Mouse (Mus musculus): ENCODE results near the gene Ppip5k2.
A peak's percentile ranks its signal among the peaks of the same experiment; 100 is the strongest.

GRCm38 (mm10) chr1:97660687-97661405 lies 109.4 kb downstream of the Ppip5k2 start:
- TF ChIP-seq E2F4 (IDR thresholded peaks at IDR 0.05; ENCODE audit: insufficient read depth) (no peak), POLR2A (IDR thresholded peaks at IDR 0.05; ENCODE audit: insufficient read length, low read depth) (peak; percentile 13), TCF3 (IDR thresholded peaks at IDR 0.05; ENCODE audit: insufficient read length, low read depth) (no peak), MYOG (IDR thresholded peaks at IDR 0.05; ENCODE audit: control insufficient read depth in 1 of 3, insufficient read depth in 1 of 3, insufficient read length in 2 of 3, low read depth in 2 of 3) (peak in 2 of 3 experiments; percentile 54 to 81), CEBPB (IDR thresholded peaks at IDR 0.05; ENCODE audit: insufficient read depth, poor library complexity, severe bottlenecking) (no peak), USF1 (IDR thresholded peaks at IDR 0.05; ENCODE audit: low read depth) (no peak), TCF12 (IDR thresholded peaks at IDR 0.05; ENCODE audit: insufficient read depth, poor library complexity, severe bottlenecking) (no peak), POLR2AphosphoS2 (IDR thresholded peaks at IDR 0.05; ENCODE audit: insufficient read length, low read depth) (no peak), MYOD1 (IDR thresholded peaks at IDR 0.05; ENCODE audit: control insufficient read depth in 1 of 3, insufficient read length in 2 of 3, low read depth in 2 of 3) (peak in 2 of 3 experiments; percentile 71 to 82), MAX (IDR thresholded peaks at IDR 0.05; ENCODE audit: low read depth) (no peak), REST (IDR thresholded peaks at IDR 0.05; ENCODE audit: insufficient read depth, insufficient read length) (no peak)
